13 mouse cellular contexts compared by ENCODE assay signal in the genomic region with DNA sequence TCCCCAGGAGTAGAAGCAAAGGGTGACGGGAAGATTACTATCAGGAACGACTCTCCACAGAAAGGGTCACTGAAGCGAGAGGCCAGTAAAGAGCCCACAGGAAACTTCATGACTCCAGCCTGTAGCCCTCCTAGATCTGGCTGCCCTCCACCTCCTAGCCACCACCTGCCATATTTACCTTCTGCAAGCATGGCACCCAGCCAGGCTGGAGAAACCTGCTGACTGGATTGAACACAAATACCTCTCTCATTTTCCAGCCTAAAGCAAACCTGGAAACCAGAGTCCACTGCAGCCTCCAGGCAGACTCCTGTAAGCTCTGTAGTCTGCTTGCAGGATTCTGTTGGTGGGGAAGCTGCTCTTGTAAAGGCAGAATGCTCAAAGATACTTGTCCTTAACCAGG.
A peak's percentile ranks its signal among the peaks of the same experiment; 100 is the strongest.
DNase-seq lines count a peak whose midpoint lies in the region; ATAC-seq and TF ChIP-seq lines count a peak whose summit lies in the region.
"Had no signal": no experiment of that assay in that cellular context is flagged by ENCODE, and none has a peak within 500 bp of the region (broad histone marks: within the 10 kb centered on the region; RNA-seq: fewer than 3 reads in every experiment).

No protein-coding gene starts in this region.

- no peaks in the 10 kb centered on the region for H3K36me3 ChIP-seq in embryonic facial prominence, embryonic 13.5 days
- no peaks in the 10 kb centered on the region for H3K36me3 ChIP-seq in embryonic facial prominence, embryonic 10.5 days (replicated peaks)
- no peaks in the 10 kb centered on the region for H3K36me3 ChIP-seq in stomach, postnatal 0 days (ENCODE audit: control insufficient read depth, insufficient read depth, low read length)
- H3K36me3 ChIP-seq: G1E; heart, embryonic 12.5 days had no signal

- DNase-seq in embryonic facial prominence, embryonic 10.5 days (ENCODE audit: low spot score): no peak
- peak; percentile 27 to 33 for DNase-seq in urinary bladder, adult 18-20 months (ENCODE audit: low spot score in 2 of 2)
- DNase-seq in urinary bladder, postnatal 4 days (ENCODE audit: low spot score in 2 of 2): no peak
- DNase-seq in large intestine, adult 2 months (ENCODE audit: low read depth, low spot score): peak; percentile 22
- peak; percentile 86 for DNase-seq in stomach, postnatal 0 days (ENCODE audit: low spot score)
- no peak for DNase-seq in spleen, postnatal 10 days (ENCODE audit: low spot score in 2 of 2)
- DNase-seq: right cerebral cortex, postnatal 25 days; thymus, adult 2 months had no signal

- H3K4me2 ChIP-seq in embryonic facial prominence, embryonic 13.5 days: no peak overlapping the region
- H3K4me2 ChIP-seq in stomach, postnatal 0 days (replicated peaks; ENCODE audit: low read depth): no peak overlapping the region
- H3K4me2 ChIP-seq: heart, embryonic 12.5 days; hindbrain, embryonic 14.5 days had no signal

- peak overlapping the region; percentile 48 for H3K27ac ChIP-seq in embryonic facial prominence, embryonic 13.5 days
- H3K27ac ChIP-seq in embryonic facial prominence, embryonic 10.5 days (replicated peaks): no peak overlapping the region
- peak overlapping the region; percentile 85 for H3K27ac ChIP-seq in stomach, postnatal 0 days (replicated peaks)
- H3K27ac ChIP-seq: hindbrain, embryonic 14.5 days had no signal

- peak; percentile 12 for TF ChIP-seq EP300 in stomach, postnatal 0 days (optimal IDR thresholded peaks at IDR 0.05)

- peaks cover 28% of the 10 kb centered on the region for H3K4me1 ChIP-seq in embryonic facial prominence, embryonic 13.5 days
- H3K4me1 ChIP-seq in embryonic facial prominence, embryonic 10.5 days: peaks cover 14% of the 10 kb centered on the region; the same call in 1 of the 2 replicates
- no peaks in the 10 kb centered on the region for H3K4me1 ChIP-seq in stomach, postnatal 0 days (replicated peaks; ENCODE audit: control insufficient read depth, insufficient read depth)

- no peak for ATAC-seq in embryonic facial prominence, embryonic 13.5 days (ENCODE audit: insufficient number of reproducible peaks, insufficient read depth, low FRiP score, low TSS enrichment, low read depth)
- peak; percentile 76 for ATAC-seq in stomach, postnatal 0 days (ENCODE audit: low FRiP score, low TSS enrichment)
- no peak for ATAC-seq in granulocyte monocyte progenitor cell, adult 5-6 weeks (replicated peaks; ENCODE audit: poor library complexity, severe bottlenecking)

- TF ChIP-seq CTCF in stomach, postnatal 0 days (IDR thresholded peaks at IDR 0.05; ENCODE audit: low read depth): no peak

- 55% methylated on average over 3 of the region's 3 CpGs for WGBS in embryonic facial prominence, embryonic 13.5 days
- 64% methylated on average over 3 of the region's 3 CpGs for WGBS in embryonic facial prominence, embryonic 10.5 days
- WGBS in large intestine, adult 2 months: 47% methylated on average over 3 of the region's 3 CpGs
- 58% methylated on average over 3 of the region's 3 CpGs for WGBS in stomach, postnatal 0 days

- H3K27me3 ChIP-seq in embryonic facial prominence, embryonic 13.5 days: no peaks in the 10 kb centered on the region
- H3K27me3 ChIP-seq in embryonic facial prominence, embryonic 10.5 days (replicated peaks; ENCODE audit: low read depth, poor library complexity, severe bottlenecking): no peaks in the 10 kb centered on the region
- H3K27me3 ChIP-seq in stomach, postnatal 0 days (ENCODE audit: control insufficient read depth, insufficient read depth, low read length): no peaks in the 10 kb centered on the region
- H3K27me3 ChIP-seq: heart, embryonic 12.5 days had no signal

- no peak overlapping the region for H3K4me3 ChIP-seq in embryonic facial prominence, embryonic 13.5 days
- no peak overlapping the region for H3K4me3 ChIP-seq in embryonic facial prominence, embryonic 10.5 days
- no peak overlapping the region for H3K4me3 ChIP-seq in stomach, postnatal 0 days (ENCODE audit: low read depth, low read length)
- H3K4me3 ChIP-seq: heart, embryonic 12.5 days had no signal

- no peaks in the 10 kb centered on the region for H3K9me3 ChIP-seq in embryonic facial prominence, embryonic 13.5 days
- no peaks in the 10 kb centered on the region for H3K9me3 ChIP-seq in embryonic facial prominence, embryonic 10.5 days
- H3K9me3 ChIP-seq in stomach, postnatal 0 days (ENCODE audit: control insufficient read depth, low read length): no peaks in the 10 kb centered on the region
- H3K9me3 ChIP-seq: G1E; heart, embryonic 12.5 days had no signal

- H3K9ac ChIP-seq in embryonic facial prominence, embryonic 13.5 days: no peak overlapping the region
- H3K9ac ChIP-seq in stomach, postnatal 0 days (ENCODE audit: low read length): no peak overlapping the region
- H3K9ac ChIP-seq: heart, embryonic 12.5 days; hindbrain, embryonic 14.5 days had no signal

Comparison
In these comparisons a context has a peak if more than half of its experiments do, and no peak if none do; other contexts are left out.
1. DNase-seq: peak in urinary bladder, adult 18-20 months (2 of 2), large intestine, adult 2 months (single experiment) and stomach, postnatal 0 days (single experiment); none in embryonic facial prominence, embryonic 10.5 days (single experiment), urinary bladder, postnatal 4 days (0 of 2) and spleen, postnatal 10 days (0 of 2).